Mouse (Mus musculus): ENCODE measurements around the gene Zfp68.
"Not testable (repeated sequence)": the region's sequence is repeated elsewhere in the genome, so short reads cannot be mapped to it uniquely, and the experiment has no call there.

Gene Zfp68

GRCm38 (mm10) chr5:138619211-138620128 is at the start of gene Zfp68:
TSS of gene Zfp68 (minus strand) at chr5:138619761.
- peak; percentile 88 for DNase-seq (ENCODE audit: low spot score)

DNA sequence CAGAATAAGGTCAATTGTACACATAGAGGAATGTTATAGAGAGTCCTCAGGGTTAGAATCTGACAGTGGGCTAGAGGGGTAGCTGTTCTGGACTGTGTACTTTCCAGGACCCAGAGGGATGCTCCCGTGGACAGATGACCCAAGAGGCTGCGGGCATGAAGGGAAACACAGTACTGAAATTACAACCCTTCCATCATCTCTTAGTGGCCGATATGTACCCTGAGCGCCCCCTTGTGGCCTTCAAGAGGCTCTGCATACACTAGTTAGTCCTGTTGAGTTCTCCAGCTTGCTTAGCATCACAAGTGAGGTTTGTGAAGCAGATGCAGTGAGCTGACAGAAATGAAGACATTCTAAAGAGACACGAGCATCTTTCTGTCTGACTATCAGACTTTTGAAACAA is 39.4 kb upstream of the Zfp68 start:
- DNase-seq (ENCODE audit: low spot score), result peak; percentile 31

DNA sequence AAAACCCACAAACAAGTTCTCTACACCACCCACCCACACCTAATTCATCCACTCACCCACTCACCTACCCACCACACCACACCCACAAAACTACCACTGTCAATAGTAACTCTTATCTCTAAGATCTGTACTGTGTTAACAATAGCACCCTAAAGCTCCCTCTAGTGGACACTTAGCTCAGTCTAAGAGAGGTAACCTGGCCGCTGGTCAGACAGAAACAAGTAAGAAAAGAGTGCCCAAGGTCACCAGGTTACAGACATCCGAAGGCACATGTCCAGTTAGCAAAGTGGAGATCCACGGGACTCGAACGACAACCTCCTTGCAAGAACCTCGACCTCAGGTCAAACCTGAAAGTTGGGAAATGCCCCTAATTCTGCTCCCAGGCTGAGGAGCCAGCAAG is 38.3 kb upstream of the Zfp68 start:
- no peak for DNase-seq (ENCODE audit: low spot score)

DNA sequence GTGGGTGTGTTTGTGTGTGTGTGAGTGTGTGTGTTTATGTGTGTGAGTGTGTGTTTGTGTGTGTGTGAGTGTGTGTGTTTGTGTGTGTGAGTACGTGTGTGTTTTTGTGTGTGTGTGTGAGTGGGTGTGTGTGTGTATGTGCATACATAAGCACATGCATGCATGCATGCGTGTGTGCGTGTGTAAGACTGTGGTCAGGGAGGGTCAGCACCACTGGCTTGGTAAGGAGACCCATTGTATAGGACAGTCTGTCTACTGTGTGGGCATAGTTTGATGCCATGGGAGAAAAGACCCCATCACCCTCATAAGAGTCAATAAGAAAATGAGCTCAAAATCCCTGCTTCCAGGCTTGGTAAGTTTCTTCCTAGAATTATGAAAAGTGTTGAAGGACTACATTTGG is 37.8 kb upstream of the Zfp68 start:
- DNase-seq (ENCODE audit: low spot score), result no peak

DNA sequence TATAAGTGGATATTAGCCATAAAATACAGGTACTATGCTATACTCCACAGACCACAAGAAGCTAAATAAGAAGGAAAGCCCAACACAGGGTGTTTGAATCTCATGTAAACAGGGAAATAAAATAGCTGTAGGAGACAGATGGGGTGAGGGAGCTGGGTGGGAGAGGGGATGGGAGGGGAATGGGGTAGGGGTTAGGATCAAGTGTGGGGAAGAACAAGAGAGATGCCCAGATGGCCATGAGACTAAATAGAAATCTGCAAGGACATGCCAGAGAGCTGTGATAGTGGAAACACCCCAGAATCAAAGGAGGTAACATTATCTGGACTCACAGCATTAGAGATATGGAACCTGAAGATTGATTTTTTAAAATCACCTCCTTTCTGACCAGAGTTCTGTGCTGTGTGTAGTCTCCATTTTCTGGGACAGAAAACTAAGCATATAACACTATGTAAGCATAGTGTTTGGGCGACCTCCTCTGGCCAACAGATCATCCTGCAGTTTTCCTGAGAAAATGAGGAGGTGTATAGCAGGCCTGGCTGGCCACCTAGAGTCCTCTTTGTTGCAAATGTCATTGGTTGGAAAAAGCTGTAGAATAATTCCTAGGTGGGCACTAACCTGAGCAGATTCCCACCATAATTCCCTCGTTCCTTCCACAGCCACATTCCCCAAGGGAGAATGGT is 37.1 kb upstream of the Zfp68 start:
- peak; percentile 26 for DNase-seq (ENCODE audit: low spot score)

DNA sequence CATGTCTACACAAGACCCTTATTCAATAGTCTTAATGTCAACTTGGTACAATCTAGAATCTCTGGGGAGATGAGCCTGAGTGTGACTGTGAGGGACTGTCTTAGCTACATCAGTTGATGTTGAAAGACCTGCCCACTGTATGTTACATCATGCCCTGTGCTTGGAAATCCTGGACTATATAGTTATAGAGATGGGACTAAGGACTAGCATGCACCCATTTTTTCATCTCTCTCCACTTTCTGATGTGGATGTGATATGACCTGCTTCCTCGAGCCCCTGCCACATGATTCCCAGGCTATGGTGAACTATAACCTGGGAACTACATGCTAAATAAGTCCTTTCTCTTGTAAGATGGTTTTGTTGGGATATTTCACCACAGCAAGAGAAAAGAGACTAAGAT is 33.4 kb upstream of the Zfp68 start:
- no peak for DNase-seq (ENCODE audit: low spot score)

GRCm38 (mm10) chr5:138641761-138642160 is 22.2 kb upstream of the Zfp68 start:
- no peak for DNase-seq (ENCODE audit: low spot score)

DNA sequence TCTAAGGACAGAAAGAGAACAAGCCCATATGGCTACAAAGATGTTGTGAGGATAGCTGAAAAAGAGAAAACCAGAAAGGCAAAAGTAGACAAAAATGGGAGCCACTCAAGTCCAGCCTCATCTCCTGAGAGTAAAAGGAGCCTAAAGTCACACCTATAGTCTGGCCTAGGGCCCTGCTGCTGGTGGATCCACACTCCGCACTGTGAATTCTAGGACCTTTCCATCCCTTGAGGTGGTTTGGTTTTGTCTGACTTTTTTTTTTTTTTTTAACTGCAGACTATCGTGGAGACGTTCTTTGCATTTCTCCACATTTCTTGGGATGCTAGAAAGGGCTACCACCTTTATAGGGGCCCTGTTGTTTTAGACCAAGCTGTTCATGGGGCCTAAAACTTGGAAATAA is 21.5 kb upstream of the Zfp68 start:
- DNase-seq (ENCODE audit: low spot score), result no peak

DNA sequence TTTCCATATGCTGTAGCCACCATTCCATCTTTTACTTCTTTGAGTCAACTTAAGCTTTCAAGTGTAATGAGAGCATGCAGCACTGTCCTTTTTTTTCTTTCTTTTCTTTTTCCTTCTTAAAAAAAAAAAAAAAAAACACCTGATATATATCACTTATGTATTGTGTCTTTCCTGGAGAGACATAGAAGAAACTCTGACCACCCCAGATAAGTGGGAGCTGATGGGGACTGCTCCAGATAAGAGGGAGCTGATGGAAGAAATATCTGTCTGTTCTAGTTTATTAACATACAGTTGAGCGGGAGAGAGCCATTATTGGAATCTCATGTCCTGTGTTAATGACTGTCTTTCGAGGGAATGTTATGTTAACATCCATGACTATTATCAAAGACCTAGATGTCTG is 16.9 kb upstream of the Zfp68 start:
- DNase-seq (ENCODE audit: low spot score), result no peak

DNA sequence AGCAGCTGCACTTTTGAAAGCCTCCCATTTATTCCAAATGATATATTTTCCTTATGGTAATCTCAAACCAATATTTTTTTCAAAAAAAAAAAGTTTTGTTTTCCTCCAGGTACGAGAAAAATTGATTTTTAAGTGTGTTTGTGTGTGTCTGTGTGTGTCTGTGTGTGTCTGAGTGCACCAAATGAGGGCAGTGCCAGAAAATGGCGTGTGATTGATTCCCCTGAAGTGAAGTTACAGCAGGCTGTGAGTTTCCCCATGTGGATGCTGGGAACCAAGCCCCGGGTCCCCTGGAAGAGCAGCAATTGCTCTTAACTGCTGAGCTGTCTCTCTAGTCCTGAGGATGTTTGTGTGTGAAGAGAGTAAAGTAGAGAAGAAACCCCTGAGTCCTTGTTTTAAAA is 3.9 kb upstream of the Zfp68 start:
- no peak for DNase-seq (ENCODE audit: low spot score)

DNA sequence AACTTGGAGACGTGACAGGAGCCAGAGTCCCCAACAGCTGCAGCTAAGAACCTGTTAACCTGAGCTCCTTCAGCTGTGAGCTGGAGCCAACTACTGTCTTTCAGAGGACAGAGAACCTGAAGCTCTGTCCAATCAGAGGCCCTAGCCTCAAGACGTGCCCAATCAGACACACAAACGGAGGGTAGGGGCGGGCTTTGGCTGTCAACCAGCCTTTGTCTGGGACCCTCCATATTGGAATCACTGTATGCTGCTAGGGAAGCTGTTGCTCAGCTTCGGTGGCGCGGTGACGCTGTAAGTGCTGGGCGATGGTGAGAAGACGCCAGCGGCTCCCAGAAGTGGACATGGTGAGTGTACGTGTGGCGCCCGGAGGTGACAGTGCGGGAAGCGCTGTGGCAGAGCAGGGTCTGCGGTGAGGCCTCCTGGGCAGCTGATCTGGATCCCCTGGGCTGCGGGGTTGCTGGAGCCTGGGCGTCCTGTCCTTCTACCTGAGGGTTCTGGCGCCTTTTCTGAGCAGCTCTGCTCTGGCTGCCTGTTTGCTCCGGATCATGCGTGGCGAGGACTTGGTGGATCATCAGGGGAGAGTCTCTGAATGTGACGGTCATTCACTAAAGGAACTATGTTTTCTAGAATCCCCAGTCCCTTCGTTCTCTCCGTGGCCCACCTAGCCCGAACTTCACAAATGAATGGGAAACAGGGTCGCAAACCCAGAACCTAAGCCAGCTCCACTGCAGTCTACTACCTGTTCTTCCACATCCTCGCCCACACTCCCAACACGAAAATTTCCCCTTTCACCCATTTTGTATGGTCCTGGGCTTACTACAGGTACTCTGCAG is 3.3 kb upstream of the Zfp68 start, which contains the start of gene A430033K04Rik:
Gene A430033K04Rik (plus strand): TSS at position 215 of the 833 bp plus-strand sequence.
- peak; percentile 92 for DNase-seq (ENCODE audit: low spot score)

DNA sequence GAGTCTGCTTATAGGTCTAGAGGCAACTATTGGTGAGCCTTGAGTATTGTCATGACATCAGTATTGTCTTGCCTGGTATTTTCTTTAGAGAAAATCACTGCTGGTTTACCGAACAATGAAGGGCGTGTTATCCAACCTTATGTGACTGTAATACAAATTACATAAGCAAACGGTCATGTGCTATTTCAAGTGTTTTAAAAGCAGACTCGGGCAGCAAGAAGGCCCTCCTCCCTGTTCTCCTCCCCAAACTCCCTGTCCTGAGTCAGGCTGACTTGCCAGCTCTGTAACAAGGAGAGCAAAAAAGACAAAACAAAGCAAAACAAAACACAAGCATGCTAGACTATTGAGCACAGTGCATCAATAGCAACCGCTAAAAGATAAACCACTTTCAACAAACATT is 1.3 kb upstream of the Zfp68 start:
- DNase-seq (ENCODE audit: low spot score), result no peak

DNA sequence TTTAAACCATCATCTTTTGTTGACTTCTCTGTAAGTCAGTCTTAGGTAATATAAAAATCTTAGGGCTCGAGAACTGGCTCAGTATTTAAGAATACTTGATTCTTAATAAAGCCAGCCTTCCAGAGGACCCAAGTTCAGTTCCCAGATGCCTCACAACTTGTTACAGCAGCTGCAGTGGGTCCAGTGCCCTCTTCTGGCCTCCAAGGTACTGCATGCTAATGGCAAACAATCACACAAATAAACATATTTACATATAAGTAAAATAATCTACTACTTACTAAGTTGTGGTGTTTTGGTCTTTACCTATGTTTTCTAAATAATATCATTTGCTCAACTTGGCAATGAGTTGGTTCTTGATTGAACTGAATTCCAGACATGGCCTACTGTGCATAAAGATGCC is 1.2 kb downstream of the Zfp68 start:
- DNase-seq (ENCODE audit: low spot score), result no peak

DNA sequence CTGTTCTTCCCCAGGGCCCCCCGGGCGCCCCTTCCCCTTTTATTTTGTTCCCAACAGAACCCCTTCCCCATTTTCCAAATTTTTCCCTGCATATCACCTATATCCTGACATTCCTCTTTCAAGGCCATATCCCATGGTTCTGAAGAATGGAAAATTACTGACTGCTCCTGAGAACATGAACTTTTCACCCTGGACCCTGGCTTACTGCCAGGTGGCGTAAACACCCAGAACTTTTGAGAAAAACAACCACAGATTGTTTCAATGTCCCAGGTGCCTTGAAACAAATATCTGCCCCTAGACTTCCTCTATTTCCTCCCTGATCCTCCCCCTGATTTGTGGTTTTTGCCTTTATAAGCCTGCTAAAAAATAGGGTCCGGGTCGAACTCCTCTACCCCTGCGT is 32.2 kb downstream of the Zfp68 start:
- DNase-seq (ENCODE audit: low spot score), result no peak

- no peak for DNase-seq (ENCODE audit: low spot score)
Measured at GRCm38 (mm10) chr5:138571623-138572022, 47.9 kb downstream of the Zfp68 start.

- not testable (repeated sequence) for DNase-seq (ENCODE audit: low spot score)
Measured at GRCm38 (mm10) chr5:138564612-138565011, 54.9 kb downstream of the Zfp68 start, which contains the start of gene 1700123K08Rik. TSS of gene 1700123K08Rik (minus strand) at chr5:138564712.

All from ovary, postnatal 36 days (tissue).